Mouse (Mus musculus) megakaryocyte, embryonic 14.5 days (primary cell): ENCODE data around the gene Ccl22.

Experiments used
- FLI1 ChIP-seq: IDR thresholded peaks from 2 replicates; pipeline ENCODE4 v1.6.1; 2012; ENCODE audit warnings: low read length, inconsistent platforms, mixed read lengths
- GATA1 ChIP-seq: IDR thresholded peaks from 3 replicates; pipeline ENCODE4 v1.6.1; 2012; ENCODE audit warnings: mixed read lengths, low read length, inconsistent platforms, borderline replicate concordance

- TF ChIP-seq FLI1: no peak
- no peak for TF ChIP-seq GATA1
Measured at GRCm38 (mm10) chr8:94794368-94794767, 49.0 kb downstream of the Ccl22 start.
